In the genomic region with DNA sequence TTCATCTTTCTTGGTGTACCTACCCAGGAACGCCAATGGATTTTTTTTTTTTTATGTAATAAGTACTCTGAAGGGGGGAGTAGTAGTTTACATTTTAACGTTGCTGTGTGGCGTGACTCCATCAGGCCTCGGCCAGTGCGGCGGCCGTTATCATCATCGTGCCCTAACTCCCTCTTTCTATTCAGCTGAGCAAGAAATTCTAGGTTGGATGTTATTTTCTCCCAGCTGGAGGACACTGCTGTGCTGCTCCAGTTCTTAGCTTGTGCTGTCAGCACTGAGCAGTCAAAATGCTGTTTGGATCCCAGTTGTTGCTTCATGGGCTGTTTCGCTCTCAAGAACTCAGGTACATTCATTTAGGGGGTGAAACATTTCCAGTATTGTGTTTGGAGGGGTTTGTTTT, we compare ENCODE assay signal across 24 mouse cellular contexts. TPM values are rescaled to one million over a fixed set of nuclear protein-coding genes. Genes with fewer than 3 reads are reported as not detected.
A peak's percentile ranks its signal among the peaks of the same experiment; 100 is the strongest.
DNase-seq lines count a peak whose midpoint lies in the region; ATAC-seq and TF ChIP-seq lines count a peak whose summit lies in the region.
"Had no signal": no experiment of that assay in that cellular context is flagged by ENCODE, and none has a peak within 500 bp of the region (broad histone marks: within the 10 kb centered on the region; RNA-seq: fewer than 3 reads in every experiment).

No protein-coding gene starts in this region.

- no peak overlapping the region for H3K4me3 ChIP-seq in brown adipose tissue, adult 24 weeks (ENCODE audit: insufficient read depth, low read depth, low read length)
- H3K4me3 ChIP-seq in olfactory bulb, adult 2 months (ENCODE audit: insufficient read depth, low read depth, low read length) = no peak overlapping the region

- intact Hi-C loops in heart, postnatal 36 days (cut with DNase I) = no loop called here

- no peak for TF ChIP-seq CTCF in olfactory bulb, adult 2 months (IDR thresholded peaks at IDR 0.05; ENCODE audit: insufficient read depth, low read depth, low read length)

- H3K27ac ChIP-seq in brown adipose tissue, adult 24 weeks (replicated peaks; ENCODE audit: low read depth, low read length) = 0 out of 2 replicates have a peak overlapping the region, but pooled peaks have one; percentile 4
- peak overlapping the region; percentile 41; the same call in 1 of the 2 replicates for H3K27ac ChIP-seq in olfactory bulb, adult 2 months (ENCODE audit: insufficient read depth, low read depth, low read length)

- WGBS in olfactory bulb, adult 2 months = 65% methylated on average over 9 of the region's 9 CpGs

- peak; percentile 54; the same call in 1 of the 2 replicates for ATAC-seq in frontal cortex, adult (ENCODE audit: low TSS enrichment)
- ATAC-seq: activated CD4-positive, CD25-positive, alpha-beta regulatory T cell, adult 4 months; CD4-positive, CD25-positive, alpha-beta regulatory T cell, adult 4 months; Patski had no signal

- DNase-seq in frontal cortex, postnatal 14 days (ENCODE audit: low spot score in 2 of 2) = no peak
- peak; percentile 91 for DNase-seq in heart, adult 11 months
- DNase-seq in heart, postnatal 36 days = no peak
- DNase-seq in right cerebral cortex, postnatal 14 days = no peak
- no peak for DNase-seq in adrenal gland, postnatal 36 days
- DNase-seq: adrenal gland, adult 2 months; adrenal gland, adult 8-10 months; adrenal gland, postnatal 10 days; adrenal gland, postnatal 14 days; adrenal gland, postnatal 25 days; B cell, adult 2 months; cerebellum, adult 11 months; cerebellum, adult 11-12 months; cerebellum, adult 18-20 months; cerebellum, adult 2 months had no signal

- no peak for TF ChIP-seq POLR2A in olfactory bulb, adult 2 months (IDR thresholded peaks at IDR 0.05; ENCODE audit: insufficient read depth, low read depth, low read length)

- H3K4me1 ChIP-seq in brown adipose tissue, adult 24 weeks (ENCODE audit: control insufficient read depth, insufficient read depth, insufficient read length, low read length) = peaks cover 19% of the 10 kb centered on the region
- H3K4me1 ChIP-seq in olfactory bulb, adult 2 months (ENCODE audit: control insufficient read depth, insufficient read depth, low read length) = no peaks in the 10 kb centered on the region

RNA-seq across cellular contexts. Expression of a gene that starts 4.3 kb away (rescaled TPM):
- total RNA-seq in heart, postnatal 36 days (2021) = 10 to 100 TPM in 1 of 2 experiments, 1 to 10 TPM in 1; 8.6 to 13.2 TPM
- 219 and 423 TPM in 2 replicates for polyA plus RNA-seq in brown adipose tissue, adult 24 weeks (2012; ENCODE audit: insufficient read depth, insufficient read length, missing spikeins)
- polyA plus RNA-seq in olfactory bulb, adult 2 months (2012; ENCODE audit: insufficient read depth, insufficient read length, low replicate concordance, missing spikeins) = not detected in 2 replicates
- total RNA-seq in adrenal gland, postnatal 36 days (2021) = 100 to 1,000 TPM; 102 to 117 TPM
- total RNA-seq: MEL had no signal
- polyA plus RNA-seq: G1E had no signal

RNA-seq across cellular contexts. Expression of a gene that starts 13.5 kb away (rescaled TPM):
- 10 to 100 TPM; 53.6 to 57.8 TPM for total RNA-seq in heart, postnatal 36 days (2021)
- 473 and 1,174 TPM in 2 replicates for polyA plus RNA-seq in brown adipose tissue, adult 24 weeks (2012; ENCODE audit: insufficient read depth, insufficient read length, missing spikeins)
- polyA plus RNA-seq in olfactory bulb, adult 2 months (2012; ENCODE audit: insufficient read depth, insufficient read length, low replicate concordance, missing spikeins) = not detected in 2 replicates
- total RNA-seq in adrenal gland, postnatal 36 days (2021) = 100 to 1,000 TPM; 117 to 162 TPM
- total RNA-seq: CH12.LX, G1E, MEL had no signal
- polyA plus RNA-seq: G1E, Patski had no signal

RNA-seq across cellular contexts. Expression of a gene that starts 52.1 kb away (rescaled TPM):
- total RNA-seq in heart, postnatal 36 days (2021) = 10 to 100 TPM; 10.2 to 13.0 TPM
- 6.8 and 10.4 TPM in 2 replicates for polyA plus RNA-seq in brown adipose tissue, adult 24 weeks (2012; ENCODE audit: insufficient read depth, insufficient read length, missing spikeins)
- polyA plus RNA-seq in olfactory bulb, adult 2 months (2012; ENCODE audit: insufficient read depth, insufficient read length, low replicate concordance, missing spikeins) = not detected in 2 replicates
- 1 to 10 TPM; 2.1 to 3.0 TPM for total RNA-seq in adrenal gland, postnatal 36 days (2021)

RNA-seq across cellular contexts. Expression of a gene that starts 58.1 kb away (rescaled TPM):
- 1 to 10 TPM; 1.2 to 1.9 TPM for total RNA-seq in heart, postnatal 36 days (2021)
- not detected in 2 replicates for polyA plus RNA-seq in brown adipose tissue, adult 24 weeks (2012; ENCODE audit: insufficient read depth, insufficient read length, missing spikeins)
- not detected in 2 replicates for polyA plus RNA-seq in olfactory bulb, adult 2 months (2012; ENCODE audit: insufficient read depth, insufficient read length, low replicate concordance, missing spikeins)
- 1 to 10 TPM in 1 of 2 experiments, under 1 TPM in 1; 0.95 to 2.1 TPM for total RNA-seq in adrenal gland, postnatal 36 days (2021)
- polyA plus RNA-seq: Patski had no signal

Comparison
In these comparisons a context has a peak if more than half of its experiments do, and no peak if none do; other contexts are left out.
1. RNA of a gene that starts 4.3 kb away (total RNA-seq): 102 to 117 TPM in adrenal gland, postnatal 36 days; 8.6 to 13.2 TPM in heart, postnatal 36 days; every median in the first group is over 4 times any median in the second.